Mouse (Mus musculus): Measurements from ENCODE around the gene Rpp14. TPM values are rescaled to one million over a fixed set of nuclear protein-coding genes. Genes with fewer than 3 reads are reported as not detected.

Gene Rpp14
- 7.2 and 7.5 TPM in 2 replicates for polyA plus RNA-seq (2012; rRNA removed)

- TF ChIP-seq POLR2A (IDR thresholded peaks at IDR 0.05; ENCODE audit: control insufficient read depth, extremely low read depth, insufficient read depth, low read length, poor library complexity) (peak; percentile 53; the same call in 1 of the 2 replicates), CTCF (IDR thresholded peaks at IDR 0.05; ENCODE audit: borderline replicate concordance, control insufficient read depth, extremely low read depth, insufficient read depth, low read length, poor library complexity) (peak; percentile 95)
- peaks cover 11% of the 10 kb centered on the region for H3K4me1 ChIP-seq (replicated peaks; ENCODE audit: control insufficient read depth, insufficient read depth, low read length)
- H3K27ac ChIP-seq (ENCODE audit: control insufficient read depth, insufficient read depth, low read length): peak within 1 kb of the TSS; percentile 41
- no peaks in the 10 kb centered on the region for H3K27me3 ChIP-seq (ENCODE audit: control insufficient read depth, insufficient read depth, low read length)
- peak; percentile 95 for DNase-seq
- H3K4me3 ChIP-seq (ENCODE audit: control insufficient read depth, insufficient read depth, low read length): peak within 1 kb of the TSS; percentile 63
- peaks cover 13% of the 10 kb centered on the region for H3K36me3 ChIP-seq (ENCODE audit: control insufficient read depth, insufficient read depth, low read length)
- WGBS: under 1% methylated on average over 47 of the region's 47 CpGs
Measured at GRCm38 (mm10) chr14:8080165-8080679, at the start of gene Rpp14. Gene Rpp14 (plus strand): TSS chr14:8080367.

GRCm38 (mm10) chr14:8030535-8030934 lies 49.6 kb upstream of the Rpp14 start:
- no peak overlapping the region for H3K27ac ChIP-seq (ENCODE audit: control insufficient read depth, insufficient read depth, low read length)
- H3K36me3 ChIP-seq (ENCODE audit: control insufficient read depth, insufficient read depth, low read length): no peaks in the 10 kb centered on the region
- H3K4me3 ChIP-seq (ENCODE audit: control insufficient read depth, insufficient read depth, low read length): no peak overlapping the region
- no peaks in the 10 kb centered on the region for H3K4me1 ChIP-seq (replicated peaks; ENCODE audit: control insufficient read depth, insufficient read depth, low read length)
- WGBS: 90% methylated on average over 4 of the region's 4 CpGs
- H3K27me3 ChIP-seq (ENCODE audit: control insufficient read depth, insufficient read depth, low read length): no peaks in the 10 kb centered on the region
- TF ChIP-seq POLR2A (IDR thresholded peaks at IDR 0.05; ENCODE audit: control insufficient read depth, extremely low read depth, insufficient read depth, low read length, poor library complexity) (no peak), CTCF (IDR thresholded peaks at IDR 0.05; ENCODE audit: borderline replicate concordance, control insufficient read depth, extremely low read depth, insufficient read depth, low read length, poor library complexity) (no peak)
- DNase-seq: no peak

- Histone ChIP-seq H3K36me3 (ENCODE audit: control insufficient read depth, insufficient read depth, low read length) (no peaks in the 10 kb centered on the region), H3K27ac (ENCODE audit: control insufficient read depth, insufficient read depth, low read length) (no peak overlapping the region), H3K27me3 (ENCODE audit: control insufficient read depth, insufficient read depth, low read length) (no peaks in the 10 kb centered on the region), H3K4me3 (ENCODE audit: control insufficient read depth, insufficient read depth, low read length) (no peak overlapping the region), H3K4me1 (replicated peaks; ENCODE audit: control insufficient read depth, insufficient read depth, low read length) (no peaks in the 10 kb centered on the region)
- WGBS: 93% methylated on average over 13 of the region's 13 CpGs
- no peak for DNase-seq
- TF ChIP-seq CTCF (IDR thresholded peaks at IDR 0.05; ENCODE audit: borderline replicate concordance, control insufficient read depth, extremely low read depth, insufficient read depth, low read length, poor library complexity) (no peak), POLR2A (IDR thresholded peaks at IDR 0.05; ENCODE audit: control insufficient read depth, extremely low read depth, insufficient read depth, low read length, poor library complexity) (no peak)
Measured at GRCm38 (mm10) chr14:8032087-8032944, 47.9 kb upstream of the Rpp14 start.

GRCm38 (mm10) chr14:8034561-8034960 lies 45.6 kb upstream of the Rpp14 start:
- no peak for TF ChIP-seq POLR2A (IDR thresholded peaks at IDR 0.05; ENCODE audit: control insufficient read depth, extremely low read depth, insufficient read depth, low read length, poor library complexity)
- no peak for TF ChIP-seq CTCF (IDR thresholded peaks at IDR 0.05; ENCODE audit: borderline replicate concordance, control insufficient read depth, extremely low read depth, insufficient read depth, low read length, poor library complexity)
- Histone ChIP-seq H3K27ac (ENCODE audit: control insufficient read depth, insufficient read depth, low read length) (no peak overlapping the region), H3K4me3 (ENCODE audit: control insufficient read depth, insufficient read depth, low read length) (no peak overlapping the region), H3K4me1 (replicated peaks; ENCODE audit: control insufficient read depth, insufficient read depth, low read length) (no peaks in the 10 kb centered on the region), H3K27me3 (ENCODE audit: control insufficient read depth, insufficient read depth, low read length) (no peaks in the 10 kb centered on the region), H3K36me3 (ENCODE audit: control insufficient read depth, insufficient read depth, low read length) (no peaks in the 10 kb centered on the region)
- WGBS: 94% methylated on average over 5 of the region's 5 CpGs
- no peak for DNase-seq

- H3K4me3 ChIP-seq (ENCODE audit: control insufficient read depth, insufficient read depth, low read length): no peak overlapping the region
- H3K36me3 ChIP-seq (ENCODE audit: control insufficient read depth, insufficient read depth, low read length): no peaks in the 10 kb centered on the region
- no peaks in the 10 kb centered on the region for H3K27me3 ChIP-seq (ENCODE audit: control insufficient read depth, insufficient read depth, low read length)
- TF ChIP-seq POLR2A (IDR thresholded peaks at IDR 0.05; ENCODE audit: control insufficient read depth, extremely low read depth, insufficient read depth, low read length, poor library complexity) (no peak), CTCF (IDR thresholded peaks at IDR 0.05; ENCODE audit: borderline replicate concordance, control insufficient read depth, extremely low read depth, insufficient read depth, low read length, poor library complexity) (no peak)
- no peaks in the 10 kb centered on the region for H3K4me1 ChIP-seq (replicated peaks; ENCODE audit: control insufficient read depth, insufficient read depth, low read length)
- no peak overlapping the region for H3K27ac ChIP-seq (ENCODE audit: control insufficient read depth, insufficient read depth, low read length)
- no peak for DNase-seq
- 98% methylated on average over 6 of the region's 6 CpGs for WGBS
Measured at GRCm38 (mm10) chr14:8035951-8036350, 44.2 kb upstream of the Rpp14 start.

- H3K27ac ChIP-seq (ENCODE audit: control insufficient read depth, insufficient read depth, low read length): no peak overlapping the region
- H3K27me3 ChIP-seq (ENCODE audit: control insufficient read depth, insufficient read depth, low read length): no peaks in the 10 kb centered on the region
Measured at GRCm38 (mm10) chr14:8036406-8036805, 43.8 kb upstream of the Rpp14 start.

More at GRCm38 (mm10) chr14:8036406-8036805, 43.8 kb upstream of the Rpp14 start:
- Histone ChIP-seq H3K4me3 (ENCODE audit: control insufficient read depth, insufficient read depth, low read length) (no peak overlapping the region), H3K36me3 (ENCODE audit: control insufficient read depth, insufficient read depth, low read length) (no peaks in the 10 kb centered on the region), H3K4me1 (replicated peaks; ENCODE audit: control insufficient read depth, insufficient read depth, low read length) (no peaks in the 10 kb centered on the region)
- TF ChIP-seq POLR2A (IDR thresholded peaks at IDR 0.05; ENCODE audit: control insufficient read depth, extremely low read depth, insufficient read depth, low read length, poor library complexity) (no peak), CTCF (IDR thresholded peaks at IDR 0.05; ENCODE audit: borderline replicate concordance, control insufficient read depth, extremely low read depth, insufficient read depth, low read length, poor library complexity) (no peak)
- no peak for DNase-seq
- WGBS: 94% methylated on average over 5 of the region's 5 CpGs
